ENCODE assay signal across 26 mouse cellular contexts in the genomic region with DNA sequence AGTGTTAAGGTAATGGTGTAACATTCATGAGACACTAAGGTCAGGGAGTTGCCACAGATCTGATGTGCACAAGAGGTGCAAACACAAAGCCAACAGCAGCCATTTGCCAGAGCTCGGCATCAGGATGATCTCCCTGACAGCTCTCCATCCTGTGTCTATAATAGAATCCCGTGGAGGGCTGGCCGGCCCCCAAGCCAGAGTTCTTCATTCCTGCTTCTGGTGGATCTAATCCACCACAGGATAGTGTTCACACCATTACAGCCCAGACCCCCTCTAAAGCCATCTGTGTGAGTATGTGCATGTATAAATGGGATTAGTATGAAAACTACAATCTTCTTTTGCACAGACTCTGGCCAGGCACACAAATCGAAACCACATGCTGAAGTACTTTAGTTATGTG.
DNase-seq lines count a peak whose midpoint lies in the region; ATAC-seq and TF ChIP-seq lines count a peak whose summit lies in the region.
"Had no signal": no experiment of that assay in that cellular context is flagged by ENCODE, and none has a peak within 500 bp of the region (broad histone marks: within the 10 kb centered on the region; RNA-seq: fewer than 3 reads in every experiment).

No protein-coding gene starts in this region.

- no peaks in the 10 kb centered on the region for H3K4me1 ChIP-seq in hindbrain, postnatal 0 days (ENCODE audit: insufficient read depth, low read length)
- H3K4me1 ChIP-seq in hindbrain, embryonic 12.5 days, result peaks cover 3% of the 10 kb centered on the region; the same call in 1 of the 2 replicates
- H3K4me1 ChIP-seq: forebrain, embryonic 12.5 days had no signal

- no peak overlapping the region for H3K4me2 ChIP-seq in hindbrain, postnatal 0 days (ENCODE audit: low read depth, low read length)
- H3K4me2 ChIP-seq in hindbrain, embryonic 12.5 days (replicated peaks), result no peak overlapping the region
- H3K4me2 ChIP-seq: forebrain, embryonic 12.5 days; forebrain, embryonic 15.5 days; heart, embryonic 12.5 days; heart, embryonic 15.5 days; hindbrain, embryonic 15.5 days had no signal

- H3K27me3 ChIP-seq in hindbrain, postnatal 0 days (ENCODE audit: insufficient read depth, low read length), result no peaks in the 10 kb centered on the region
- H3K27me3 ChIP-seq in hindbrain, embryonic 12.5 days, result no peaks in the 10 kb centered on the region
- H3K27me3 ChIP-seq: forebrain, embryonic 12.5 days; forebrain, embryonic 15.5 days; heart, embryonic 12.5 days; heart, embryonic 15.5 days; hindbrain, embryonic 15.5 days had no signal

- H3K36me3 ChIP-seq in hindbrain, postnatal 0 days (ENCODE audit: insufficient read depth, low read length), result no peaks in the 10 kb centered on the region
- H3K36me3 ChIP-seq in hindbrain, embryonic 12.5 days, result no peaks in the 10 kb centered on the region
- H3K36me3 ChIP-seq: forebrain, embryonic 12.5 days; forebrain, embryonic 15.5 days; heart, embryonic 15.5 days had no signal

- H3K4me3 ChIP-seq in hindbrain, postnatal 0 days (ENCODE audit: low read length), result no peak overlapping the region
- H3K4me3 ChIP-seq in hindbrain, embryonic 12.5 days, result no peak overlapping the region
- H3K4me3 ChIP-seq: erythroblast, embryonic 14.5 days; forebrain, embryonic 12.5 days; forebrain, embryonic 15.5 days; heart, embryonic 12.5 days; heart, embryonic 15.5 days; hindbrain, embryonic 15.5 days had no signal

- no peaks in the 10 kb centered on the region for H3K9me3 ChIP-seq in hindbrain, postnatal 0 days (ENCODE audit: low read length)
- no peaks in the 10 kb centered on the region for H3K9me3 ChIP-seq in hindbrain, embryonic 12.5 days (replicated peaks)
- H3K9me3 ChIP-seq: forebrain, embryonic 12.5 days; forebrain, embryonic 15.5 days; heart, embryonic 12.5 days; heart, embryonic 15.5 days; hindbrain, embryonic 15.5 days had no signal

- no peak overlapping the region for H3K27ac ChIP-seq in hindbrain, postnatal 0 days
- H3K27ac ChIP-seq in hindbrain, embryonic 12.5 days, result no peak overlapping the region
- H3K27ac ChIP-seq: forebrain, embryonic 12.5 days; forebrain, embryonic 15.5 days; heart, embryonic 15.5 days; hindbrain, embryonic 15.5 days had no signal

- peak; percentile 62; the same call in 1 of the 2 replicates for ATAC-seq in hindbrain, postnatal 0 days
- ATAC-seq in hindbrain, embryonic 12.5 days (ENCODE audit: low FRiP score), result no peak
- ATAC-seq: CD4-positive, CD25-positive, alpha-beta regulatory T cell, adult 4 months; forebrain, embryonic 15.5 days; inflammation-experienced regulatory T-cells, adult 6 months; intestine, embryonic 16.5 days had no signal

- no peak for TF ChIP-seq CTCF in hindbrain, postnatal 0 days (IDR thresholded peaks at IDR 0.05; ENCODE audit: low read depth)

- WGBS in hindbrain, postnatal 0 days, result 59% methylated on average over 4 of the region's 4 CpGs
- 85% methylated on average over 4 of the region's 4 CpGs for WGBS in hindbrain, embryonic 12.5 days

- DNase-seq in embryo, embryonic 11 days, result peak; percentile 17
- no peak for DNase-seq in embryo, embryonic 10.5 days (ENCODE audit: low spot score)
- peak; percentile 31 for DNase-seq in hindbrain, postnatal 0 days (ENCODE audit: low spot score)
- DNase-seq in retina, postnatal 1 day, result peak; percentile 26
- DNase-seq in retina, embryonic 14.5 days (ENCODE audit: low spot score), result no peak
- no peak for DNase-seq in urinary bladder, postnatal 14 days (ENCODE audit: low spot score)
- DNase-seq: adrenal gland, adult 2 months; adrenal gland, postnatal 14 days; cerebellum, adult 11 months; cerebellum, adult 9-10 months; cerebellum, postnatal 36 days; gastrocnemius, postnatal 25 days; heart, adult 18-20 months; heart, postnatal 10 days; heart, postnatal 36 days; kidney, adult 18-20 months had no signal

- no peak overlapping the region for H3K9ac ChIP-seq in hindbrain, postnatal 0 days (replicated peaks; ENCODE audit: low read length)
- no peak overlapping the region for H3K9ac ChIP-seq in hindbrain, embryonic 12.5 days
- H3K9ac ChIP-seq: forebrain, embryonic 12.5 days; forebrain, embryonic 15.5 days; heart, embryonic 12.5 days; heart, embryonic 15.5 days; hindbrain, embryonic 15.5 days had no signal

Comparison
In these comparisons a context has a peak if more than half of its experiments do, and no peak if none do; other contexts are left out.
1. DNase-seq: peak in embryo, embryonic 11 days (single experiment), hindbrain, postnatal 0 days (single experiment) and retina, postnatal 1 day (single experiment); none in embryo, embryonic 10.5 days (single experiment), retina, embryonic 14.5 days (single experiment) and urinary bladder, postnatal 14 days (single experiment).